Mouse (Mus musculus) MEL (cell line): ENCODE data around the gene Ankrd34a.

Experiments used
- CTCF ChIP-seq, 3 experiments: IDR thresholded peaks in 2 of 3; conservative IDR thresholded peaks in 1 of 3; 2 replicates each; pipeline ENCODE4 v1.5.1; 2011 to 2012; ENCODE audit warnings: low read length in 3 of 3, low read depth in 2 of 3, mild to moderate bottlenecking in 2 of 3, improper control_type of control experiment in 1 of 3, inconsistent platforms in 1 of 3, mixed read lengths in 1 of 3, moderate library complexity in 1 of 3; ENCODE audit not compliant: control insufficient read depth in 1 of 3, insufficient read depth in 1 of 3, poor library complexity in 1 of 3, severe bottlenecking in 1 of 3
- EP300 ChIP-seq, 2 experiments: IDR thresholded peaks; 2 replicates each; pipeline ENCODE4 v1.6.1; 2011; ENCODE audit warnings: improper control_type of control experiment in 2 of 2, low read length in 2 of 2, low read depth in 1 of 2, mild to moderate bottlenecking in 1 of 2
- GABPA ChIP-seq: IDR thresholded peaks from 2 replicates; pipeline ENCODE4 v1.6.1; 2012; ENCODE audit warnings: low read depth, mild to moderate bottlenecking, inconsistent platforms, low read length, improper control_type of control experiment, moderate library complexity
- MAFK ChIP-seq: IDR thresholded peaks from 2 replicates; pipeline ENCODE4 v1.6.1; 2011; ENCODE audit warnings: low read depth, mild to moderate bottlenecking, low read length, improper control_type of control experiment, borderline replicate concordance
- NELFE ChIP-seq: IDR thresholded peaks from 2 replicates; pipeline ENCODE4 v1.6.1; 2011; ENCODE audit warnings: low read depth, low read length, improper control_type of control experiment
- POLR2AphosphoS2 ChIP-seq: IDR thresholded peaks from 2 replicates; pipeline ENCODE4 v1.6.1; 2011; ENCODE audit warnings: low read length, improper control_type of control experiment
- RAD21 ChIP-seq: IDR thresholded peaks from 2 replicates; pipeline ENCODE4 v1.6.1; 2011; ENCODE audit warnings: mild to moderate bottlenecking, low read depth, low read length, improper control_type of control experiment

GRCm38 (mm10) chr3:96596228-96596707 is at the start of gene Ankrd34a:
- no peak for TF ChIP-seq POLR2AphosphoS2
- TF ChIP-seq NELFE, result no peak
- no peak for TF ChIP-seq MAFK
- no peak for TF ChIP-seq EP300 (IDR thresholded peaks at IDR 0.05; ENCODE audit: low read depth in 1 of 2, low read length in 2 of 2)
- no peak for TF ChIP-seq CTCF (IDR thresholded peaks at IDR 0.05 in 2 of 3, conservative IDR thresholded peaks at IDR 0.05 in 1 of 3; ENCODE audit: control insufficient read depth in 1 of 3, insufficient read depth in 1 of 3, low read depth in 2 of 3, low read length in 3 of 3, poor library complexity in 1 of 3, severe bottlenecking in 1 of 3)
- no peak for TF ChIP-seq RAD21
- no peak for TF ChIP-seq GABPA
